Mouse (Mus musculus) limb, embryonic 14.5 days (tissue): ENCODE results near the gene Gon4l. TPM values are rescaled to one million over a fixed set of nuclear protein-coding genes. Genes with fewer than 3 reads are reported as not detected.

ENCODE experiments used
- ATAC-seq: fragments of 200-750 bp; cut with Nextera tagmentation; 2 replicates; pipeline ENCODE4 v1.8.0; 2017; ENCODE audit warnings: low read depth, moderate number of reproducible peaks, moderate TSS enrichment; ENCODE audit not compliant: low FRiP score
- DNase-seq: peaks from one replicate; pipeline ENCODE4 v3.0.0-alpha.2; 2015; ENCODE audit warnings: low spot score
- H3K27ac ChIP-seq: fragments of 300-500 bp; sonication (generic); replicated peaks from 2 replicates; pipeline ENCODE4 v1.5.1; 2014; ENCODE audit warnings: low read depth, mild to moderate bottlenecking, low read length, moderate library complexity, mixed read lengths
- H3K27me3 ChIP-seq: fragments of 300-500 bp; sonication (generic); 2 replicates; pipeline ENCODE4 v1.6.1; 2014; ENCODE audit warnings: low read length, mixed read lengths; ENCODE audit not compliant: control insufficient read depth, insufficient read depth
- H3K36me3 ChIP-seq: fragments of 300-500 bp; sonication (generic); 2 replicates; pipeline ENCODE4 v1.6.1; 2014; ENCODE audit warnings: mild to moderate bottlenecking, low read length, moderate library complexity, mixed read lengths; ENCODE audit not compliant: control insufficient read depth, insufficient read depth
- H3K4me1 ChIP-seq: fragments of 300-500 bp; sonication (generic); 2 replicates; pipeline ENCODE4 v1.6.1; 2014; ENCODE audit warnings: antibody characterized with exemption, low read length, mixed read lengths; ENCODE audit not compliant: control insufficient read depth, insufficient read depth
- H3K4me2 ChIP-seq: fragments of 300-500 bp; sonication (generic); replicated peaks from 2 replicates; pipeline ENCODE4 v1.6.1; 2014; ENCODE audit warnings: low read depth, mild to moderate bottlenecking, low read length, moderate library complexity; ENCODE audit not compliant: severe bottlenecking
- H3K4me3 ChIP-seq: fragments of 300-500 bp; sonication (generic); replicated peaks from 2 replicates; pipeline ENCODE4 v1.5.1; 2014; ENCODE audit warnings: low read length
- H3K9ac ChIP-seq: fragments of 300-500 bp; sonication (generic); 2 replicates; pipeline ENCODE4 v1.6.1; 2014; ENCODE audit warnings: mild to moderate bottlenecking, low read depth, low read length, moderate library complexity; ENCODE audit not compliant: severe bottlenecking
- H3K9me3 ChIP-seq: fragments of 300-500 bp; sonication (generic); 2 replicates; pipeline ENCODE4 v1.6.1; 2016; ENCODE audit warnings: low read length; ENCODE audit not compliant: control insufficient read depth
- POLR2A ChIP-seq: fragments of 200-500 bp; IDR thresholded peaks from 2 replicates; pipeline ENCODE4 v1.8.0; 2012; ENCODE audit warnings: inconsistent platforms, mild to moderate bottlenecking, moderate library complexity, borderline replicate concordance; ENCODE audit not compliant: insufficient read depth, insufficient read length; ENCODE audit errors: extremely low read depth
- WGBS: fragments of 180-500 bp; shearing (Covaris S2); extraction: QIAGEN DNeasy Blood & Tissue Kit; methylation state at CpG from one replicate; pipeline ENCODE4 v1.1.7; 2014; 5-methylcytosine and 5-hydroxymethylcytosine counted together
- polyA plus RNA-seq, 2 experiments: library from polyadenylated mRNA; depleted of rRNA in 1 of 2; stranded (reverse) in 1 of 2; unstranded in 1 of 2; fragments of >200 nt; fragmentation: Nextera tagmentation in 1 of 2; extraction: Ambion mirVana in 1 of 2; gene quantifications; 2 replicates each; pipeline versions ENCODE4 v1.2.1 to v1.2.3; 2012 to 2014

Gene Gon4l
- polyA plus RNA-seq, 2 experiments, result 14.2 to 29.9 TPM

- DNase-seq (peak; percentile 91), ATAC-seq (peak; percentile 92)
- no peaks in the 10 kb centered on the region for H3K27me3 ChIP-seq
- H3K4me2 ChIP-seq, result peak overlapping the region; percentile 61
- TF ChIP-seq POLR2A, result no peak; the same call in 1 of the 2 replicates
- under 1% methylated on average over 73 of the region's 92 CpGs for WGBS
- H3K9ac ChIP-seq, result peak overlapping the region; percentile 96
- H3K27ac ChIP-seq, result peak overlapping the region; percentile 99
- H3K4me3 ChIP-seq, result peak overlapping the region; percentile 86
- H3K36me3 ChIP-seq, result no peaks in the 10 kb centered on the region
- H3K9me3 ChIP-seq, result no peaks in the 10 kb centered on the region
- peaks cover 16% of the 10 kb centered on the region for H3K4me1 ChIP-seq
These were observed 115.0 kb downstream of the Gon4l start for GRCm38 (mm10) chr3:88949786-88950575.

- Histone ChIP-seq H3K9ac (peak within 1 kb of the TSS; percentile 96), H3K4me3 (peak within 1 kb of the TSS; percentile 86), H3K4me2 (peak within 1 kb of the TSS; percentile 71), H3K4me1 (peaks cover 16% of the 10 kb centered on the region), H3K27ac (peak within 1 kb of the TSS; percentile 99), H3K27me3 (no peaks in the 10 kb centered on the region), H3K9me3 (no peaks in the 10 kb centered on the region), H3K36me3 (no peaks in the 10 kb centered on the region)
- TF ChIP-seq POLR2A, result peak; percentile 31; the same call in 1 of the 2 replicates
- WGBS, result 0% methylated on average over 24 of the region's 64 CpGs
- peak; percentile 75 for ATAC-seq
- peak; percentile 56 for DNase-seq
These were observed 115.7 kb downstream of the Gon4l start, which contains the start of the genes Ash1l and Dap3 for GRCm38 (mm10) chr3:88950576-88951326. TSS of gene Ash1l (plus strand) at chr3:88950622. TSS of gene Dap3 (minus strand) at chr3:88951181.

- peak overlapping the region; percentile 86 for H3K4me3 ChIP-seq
- H3K27ac ChIP-seq, result peak overlapping the region; percentile 99
- no peak for TF ChIP-seq POLR2A
- ATAC-seq (no peak), DNase-seq (no peak)
- peaks cover 16% of the 10 kb centered on the region for H3K4me1 ChIP-seq
- no peaks in the 10 kb centered on the region for H3K9me3 ChIP-seq
- under 1% methylated on average over 5 of the region's 5 CpGs for WGBS
- H3K9ac ChIP-seq, result peak overlapping the region; percentile 96
- peak overlapping the region; percentile 71 for H3K4me2 ChIP-seq
- no peaks in the 10 kb centered on the region for H3K36me3 ChIP-seq
- H3K27me3 ChIP-seq, result no peaks in the 10 kb centered on the region
These were observed 116.3 kb downstream of the Gon4l start for GRCm38 (mm10) chr3:88951327-88951800.

GRCm38 (mm10) chr3:88953246-88953645 is 118.2 kb downstream of the Gon4l start:
- Histone ChIP-seq H3K9me3 (no peaks in the 10 kb centered on the region), H3K4me1 (peaks cover 12% of the 10 kb centered on the region), H3K27me3 (no peaks in the 10 kb centered on the region), H3K4me2 (no peak overlapping the region), H3K36me3 (no peaks in the 10 kb centered on the region), H3K27ac (no peak overlapping the region), H3K9ac (no peak overlapping the region), H3K4me3 (no peak overlapping the region)
- no peak for TF ChIP-seq POLR2A
- WGBS, result 84% methylated on average over 4 of the region's 4 CpGs
- no peak for ATAC-seq
- DNase-seq, result no peak

- ATAC-seq (no peak), DNase-seq (no peak)
- Histone ChIP-seq H3K9me3 (no peaks in the 10 kb centered on the region), H3K4me3 (no peak overlapping the region), H3K4me2 (no peak overlapping the region), H3K9ac (no peak overlapping the region), H3K36me3 (no peaks in the 10 kb centered on the region), H3K27ac (no peak overlapping the region), H3K4me1 (peaks cover 7% of the 10 kb centered on the region), H3K27me3 (no peaks in the 10 kb centered on the region)
- TF ChIP-seq POLR2A, result no peak
These were observed 118.7 kb downstream of the Gon4l start for GRCm38 (mm10) chr3:88953736-88954135.

Other genes with a start within 250 kb of the Gon4l start
- gene Arhgef2, start 229.3 kb upstream of the Gon4l start, polyA plus RNA-seq (2012; rRNA removed), result 81.9 and 105 TPM in 2 replicates
- gene Arhgef2, start 229.3 kb upstream of the Gon4l start, polyA plus RNA-seq (2014; fragmentation: Nextera tagmentation; extraction: Ambion mirVana), result 84.7 and 94.8 TPM in 2 replicates
- not detected in 2 replicates for gene Rxfp4, start 182.1 kb upstream of the Gon4l start, polyA plus RNA-seq (2012; rRNA removed)
- gene Rxfp4, start 182.1 kb upstream of the Gon4l start, polyA plus RNA-seq (2014; fragmentation: Nextera tagmentation; extraction: Ambion mirVana), result 0.15 TPM in 1 of 2 replicates, not detected in the other
- 144 and 167 TPM in 2 replicates for gene Khdc4, start 149.4 kb upstream of the Gon4l start, polyA plus RNA-seq (2012; rRNA removed)
- gene Khdc4, start 149.4 kb upstream of the Gon4l start, polyA plus RNA-seq (2014; fragmentation: Nextera tagmentation; extraction: Ambion mirVana), result 78.0 and 89.1 TPM in 2 replicates
- gene Rit1, start 118.4 kb upstream of the Gon4l start, polyA plus RNA-seq (2012; rRNA removed), result 46.8 and 47.4 TPM in 2 replicates
- gene Rit1, start 118.4 kb upstream of the Gon4l start, polyA plus RNA-seq (2014; fragmentation: Nextera tagmentation; extraction: Ambion mirVana), result 62.4 and 64.3 TPM in 2 replicates
- 15.3 and 17.5 TPM in 2 replicates for gene Syt11, start 60.1 kb upstream of the Gon4l start, polyA plus RNA-seq (2012; rRNA removed)
- 13.9 and 20.8 TPM in 2 replicates for gene Syt11, start 60.1 kb upstream of the Gon4l start, polyA plus RNA-seq (2014; fragmentation: Nextera tagmentation; extraction: Ambion mirVana)
- 49.9 and 57.8 TPM in 2 replicates for gene Msto1, start 78.8 kb downstream of the Gon4l start, polyA plus RNA-seq (2012; rRNA removed)
- gene Msto1, start 78.8 kb downstream of the Gon4l start, polyA plus RNA-seq (2014; fragmentation: Nextera tagmentation; extraction: Ambion mirVana), result 43.0 and 47.0 TPM in 2 replicates
- 19.6 and 21.1 TPM in 2 replicates for gene Ash1l, start 115.4 kb downstream of the Gon4l start, polyA plus RNA-seq (2012; rRNA removed)
- 21.5 and 25.0 TPM in 2 replicates for gene Ash1l, start 115.4 kb downstream of the Gon4l start, polyA plus RNA-seq (2014; fragmentation: Nextera tagmentation; extraction: Ambion mirVana)
- gene Dap3, start 116.0 kb downstream of the Gon4l start, polyA plus RNA-seq (2012; rRNA removed), result 75.3 and 113 TPM in 2 replicates
- gene Dap3, start 116.0 kb downstream of the Gon4l start, polyA plus RNA-seq (2014; fragmentation: Nextera tagmentation; extraction: Ambion mirVana), result 138 and 140 TPM in 2 replicates